Mouse (Mus musculus) gastrocnemius, postnatal 4 days (tissue): Measurements from ENCODE around the gene Eml6. TPM values are rescaled to one million over a fixed set of nuclear protein-coding genes. Genes with fewer than 3 reads are reported as not detected.
"Not testable (repeated sequence)": the region's sequence is repeated elsewhere in the genome, so short reads cannot be mapped to it uniquely, and the experiment has no call there.

Experiments used
- DNase-seq, 2 experiments: peaks; one replicate each; pipeline ENCODE4 v3.0.0; 2021 to 2022; ENCODE audit warnings: low spot score in 2 of 2, mixed read lengths in 2 of 2
- long read RNA-seq, 2 experiments: library from polyadenylated mRNA; stranded (forward); transcript quantifications; one replicate each; pipeline ENCODE4 v2.0.0; 2021
- total RNA-seq, 2 experiments: library from RNA; stranded (reverse); gene quantifications; 2 replicates each; pipeline ENCODE4 v1.2.3; 2021

Eml6 gene
- 1 to 10 TPM; 3.2 to 3.3 TPM for total RNA-seq
- long read RNA-seq, experiment 1, partial matches to known transcripts = 2 of 4 reads
- long read RNA-seq, experiment 1, other reads (novel, unspliced or antisense) = 2 of 4 reads
- long read RNA-seq, experiment 2, partial matches to known transcripts = 3 of 6 reads
- long read RNA-seq, experiment 2, other reads (novel, unspliced or antisense) = 3 of 6 reads

DNA sequence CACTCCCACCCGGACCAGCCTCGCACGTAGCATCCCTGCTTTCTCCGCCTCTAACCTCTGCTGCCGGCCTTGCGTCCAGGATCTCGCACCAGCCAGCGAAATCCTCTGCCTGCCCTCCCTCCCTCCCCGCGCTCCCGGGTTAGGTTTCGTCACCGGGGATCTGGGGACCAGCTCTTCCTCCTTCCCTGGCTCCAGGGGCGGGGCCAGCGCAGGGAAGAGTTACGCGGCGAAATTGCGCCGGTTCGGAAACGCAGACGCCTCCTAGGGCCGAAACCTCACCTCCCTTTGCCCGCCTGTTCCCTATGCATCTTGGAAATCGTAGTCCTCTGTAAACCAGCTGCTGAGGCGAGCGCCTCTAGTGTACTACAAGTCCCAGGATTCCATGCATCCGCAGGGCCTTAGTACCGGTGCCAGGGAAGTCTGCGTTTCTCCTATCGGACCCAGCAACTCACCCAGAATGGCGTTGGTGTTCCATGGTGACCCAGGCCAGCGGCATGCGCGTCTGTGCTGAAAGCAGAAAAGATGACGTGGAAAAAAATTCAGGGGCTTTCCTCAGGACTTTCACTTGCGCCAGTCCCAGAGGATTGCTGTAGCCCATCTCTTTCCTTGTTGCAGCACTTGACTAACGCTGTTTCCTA lies at the start of gene Eml6:
TSS of gene Eml6 (minus strand) at position 199 of the 638 bp plus-strand sequence.
- DNase-seq = peak; percentile 78 to 89

DNA sequence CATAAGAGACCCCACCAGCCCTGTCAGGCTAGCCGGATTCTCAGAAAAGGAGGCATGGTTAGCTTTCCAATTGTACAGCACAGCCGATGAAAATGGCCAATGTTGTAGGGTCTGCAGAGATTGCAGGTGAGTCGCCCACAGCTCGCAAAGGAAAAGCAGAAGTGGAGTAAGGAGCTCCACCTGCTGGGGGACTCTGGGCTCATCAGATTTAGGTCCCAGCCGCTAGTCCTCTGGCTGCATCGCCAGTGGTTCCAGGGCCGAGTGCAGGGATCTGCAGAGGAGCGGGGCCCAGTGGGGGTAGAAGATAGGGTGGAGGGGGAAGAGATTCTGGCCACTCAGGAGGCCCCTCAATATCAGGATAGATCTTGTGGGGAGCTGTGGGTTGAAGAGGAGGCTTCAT lies 31.5 kb upstream of the Eml6 start:
- DNase-seq = no peak

DNA sequence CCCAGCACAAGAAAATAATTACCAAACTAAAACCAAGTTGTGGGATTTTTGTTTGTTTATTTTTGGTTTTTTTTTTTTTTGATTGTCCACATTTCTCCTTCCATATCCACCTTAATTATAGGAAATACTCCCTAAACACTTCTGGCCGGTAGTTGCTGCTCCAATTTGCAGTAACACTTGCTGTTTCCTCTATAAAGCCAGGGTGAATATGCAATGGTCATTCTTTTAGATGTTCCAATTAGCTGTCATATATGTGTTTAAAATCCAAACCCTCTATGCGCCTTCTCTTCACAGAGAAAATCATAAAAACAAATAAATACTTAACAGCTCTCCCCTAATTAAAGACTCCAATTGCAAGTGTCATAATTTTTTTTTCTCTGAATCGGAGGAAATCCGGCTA lies 689 bp downstream of the Eml6 start:
- DNase-seq = no peak

DNA sequence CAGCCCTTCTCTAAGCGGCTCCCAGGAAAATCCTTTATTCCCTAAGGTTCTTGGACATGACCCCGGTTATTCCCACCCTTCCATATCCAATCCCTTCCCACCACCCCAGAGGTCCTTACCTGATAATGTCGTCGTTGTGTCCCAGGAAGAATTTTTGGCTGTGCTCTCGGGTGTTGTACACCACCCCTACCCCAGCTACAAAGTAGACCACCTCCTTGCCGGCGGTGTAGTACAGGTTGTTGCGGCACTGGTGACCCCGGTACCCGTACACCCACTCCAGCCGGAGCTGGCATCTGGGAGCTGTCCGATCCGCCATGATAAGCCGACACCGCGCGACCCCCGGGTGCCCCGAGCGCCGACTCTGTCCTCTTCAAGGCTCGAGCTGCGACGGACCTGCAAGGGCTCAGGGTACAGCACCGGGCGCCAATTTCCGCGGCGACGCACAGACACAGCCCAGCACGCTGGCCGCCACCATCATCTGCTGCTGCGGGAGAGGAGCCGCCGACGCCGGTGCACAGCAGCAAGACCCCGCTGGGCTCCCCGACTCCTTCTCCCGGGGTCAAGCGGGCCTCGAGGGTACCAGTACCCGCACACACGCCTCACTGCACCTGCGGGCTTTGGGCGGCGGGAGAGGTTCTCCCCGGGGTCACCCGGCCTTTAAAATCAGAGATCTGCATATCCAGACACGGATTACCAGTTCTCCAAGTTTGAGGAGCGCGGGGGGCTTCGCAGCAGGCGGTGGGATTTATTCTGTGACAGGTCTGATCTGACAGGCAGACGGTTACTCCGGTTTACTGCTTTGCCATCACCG lies 1.4 kb downstream of the Eml6 start:
- peak; percentile 21 to 29 for DNase-seq

DNA sequence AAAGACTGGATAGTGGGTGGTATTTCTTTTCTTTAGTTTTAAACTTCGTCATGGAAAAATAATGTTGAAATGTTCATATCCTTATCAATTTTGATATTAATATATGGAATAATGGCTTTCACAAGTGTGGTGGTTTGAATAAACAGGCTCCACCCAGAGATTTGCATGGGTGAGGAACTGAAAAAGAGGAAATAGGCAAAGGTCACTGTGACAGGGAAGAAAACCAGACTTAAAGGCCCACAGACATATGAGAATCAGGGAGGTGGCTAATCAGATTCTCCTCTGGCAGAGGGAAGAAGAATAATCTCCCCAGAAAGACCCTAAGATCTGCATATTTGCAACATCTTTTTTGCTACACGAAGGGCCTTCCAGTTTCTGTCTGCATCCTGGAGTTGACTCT lies 39.6 kb downstream of the Eml6 start:
- DNase-seq = no peak

DNA sequence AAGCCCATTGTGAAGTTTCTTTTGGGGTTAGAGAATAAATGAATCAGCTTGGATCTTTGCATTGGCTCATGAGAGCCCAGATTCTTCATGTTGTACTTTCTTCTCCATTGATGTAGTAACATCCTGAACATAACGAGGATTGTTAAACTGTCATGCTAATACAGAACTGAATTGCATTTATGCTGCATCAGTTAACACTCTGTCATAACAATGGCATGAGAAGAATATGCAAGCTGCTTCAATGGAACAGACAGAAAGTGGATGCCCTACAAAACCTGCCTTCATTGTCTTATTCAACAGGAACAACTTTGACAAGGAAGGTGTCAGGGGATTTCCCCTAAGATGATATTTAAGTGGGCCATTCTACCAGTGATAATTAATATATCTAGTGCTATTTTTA lies 57.0 kb downstream of the Eml6 start:
- DNase-seq = no peak

DNA sequence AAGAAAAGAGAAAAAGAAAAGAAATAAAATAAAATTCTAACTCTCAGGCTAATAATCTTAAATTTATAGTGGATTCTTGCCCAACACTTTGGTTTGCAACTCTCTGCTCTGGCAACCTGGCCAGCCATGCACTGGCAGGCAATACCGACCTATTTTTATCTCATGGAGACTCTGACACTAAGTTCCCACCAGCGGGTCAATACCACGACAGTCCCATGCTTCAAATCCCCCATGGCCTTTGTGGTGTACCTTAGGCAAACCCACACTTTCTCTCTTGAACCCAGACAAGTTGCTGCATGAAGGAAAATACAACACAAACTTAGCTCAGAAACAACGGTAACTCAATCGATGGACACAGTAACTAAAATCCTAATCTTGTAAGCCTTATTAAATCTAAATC lies 66.5 kb downstream of the Eml6 start:
- no peak for DNase-seq

DNA sequence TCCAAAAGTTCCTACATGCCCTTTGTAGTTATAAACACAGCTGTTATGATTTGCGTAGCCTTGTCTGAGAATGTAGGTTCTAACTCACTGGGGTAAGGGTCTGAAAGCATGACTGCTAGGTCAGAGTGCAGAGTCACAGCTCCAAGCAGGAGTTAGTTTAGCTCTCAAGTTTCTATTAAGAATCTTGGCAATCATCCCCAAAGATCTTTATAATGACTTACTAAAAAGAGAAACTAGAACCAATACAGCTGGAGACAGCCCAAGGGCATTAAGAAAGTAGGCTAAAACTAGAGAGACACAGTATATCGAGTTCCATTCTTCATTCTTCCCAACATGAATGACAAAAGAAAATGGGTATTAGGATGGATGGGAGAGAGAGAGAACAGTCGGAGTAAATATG lies 81.2 kb downstream of the Eml6 start:
- DNase-seq = no peak

DNA sequence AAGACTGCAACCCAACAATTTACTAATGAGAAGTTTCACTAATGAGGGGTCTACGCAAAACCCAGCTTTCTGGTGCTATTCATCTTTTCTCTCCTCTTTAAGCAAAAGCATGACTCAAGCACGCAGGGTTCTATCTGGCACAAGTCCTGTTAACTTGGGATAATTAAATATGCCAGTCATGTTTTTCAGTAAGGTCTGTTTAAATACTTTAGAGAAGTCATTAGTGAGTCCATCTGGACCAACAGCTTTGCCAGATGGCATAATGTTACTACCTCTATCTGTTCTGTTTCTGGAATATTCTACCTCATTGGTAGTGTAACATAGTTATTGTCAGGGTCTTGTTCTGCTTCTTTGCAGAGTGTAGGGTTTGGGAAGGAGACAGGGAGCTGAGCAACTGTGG lies 101.5 kb downstream of the Eml6 start:
- DNase-seq = no peak

DNA sequence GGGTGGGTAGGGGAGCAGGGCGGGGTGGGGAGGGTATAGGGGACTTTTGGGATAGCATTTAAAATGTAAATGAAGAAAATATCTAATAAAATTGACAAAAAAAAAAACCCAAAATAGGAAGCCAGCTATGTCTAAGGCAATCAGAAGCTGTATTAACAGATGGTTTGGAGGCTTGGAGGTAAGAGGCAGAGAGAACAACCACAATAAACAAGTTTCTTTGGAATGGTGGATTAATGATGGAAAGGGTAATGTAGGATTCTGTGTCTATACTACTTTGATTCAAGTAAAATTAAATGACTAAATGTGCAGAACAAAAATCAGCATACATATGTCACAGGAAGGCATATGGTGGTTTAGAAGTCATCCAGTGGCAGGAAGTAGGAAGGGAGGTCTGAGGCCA lies 102.0 kb downstream of the Eml6 start:
- no peak for DNase-seq

DNA sequence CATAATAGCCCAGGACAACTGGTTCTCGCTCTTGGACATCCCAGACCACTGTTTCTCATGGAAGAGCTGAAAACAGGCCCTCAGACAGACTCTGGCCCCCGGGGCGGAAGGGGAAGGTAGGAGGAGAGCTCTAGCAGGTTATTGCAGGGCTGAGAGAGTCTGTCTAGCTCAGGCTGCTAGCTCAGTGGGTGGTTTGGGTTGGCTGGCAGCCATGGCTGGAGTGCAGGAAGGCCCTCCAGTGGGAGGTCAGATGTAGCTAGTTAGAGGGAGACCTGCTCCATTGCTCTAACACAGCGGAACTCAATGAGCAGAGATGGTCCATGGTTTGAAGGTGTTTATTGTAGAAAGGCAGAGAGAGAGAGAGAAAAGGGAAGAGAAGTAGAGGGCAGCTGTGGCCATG lies 112.7 kb downstream of the Eml6 start:
- no peak for DNase-seq

DNA sequence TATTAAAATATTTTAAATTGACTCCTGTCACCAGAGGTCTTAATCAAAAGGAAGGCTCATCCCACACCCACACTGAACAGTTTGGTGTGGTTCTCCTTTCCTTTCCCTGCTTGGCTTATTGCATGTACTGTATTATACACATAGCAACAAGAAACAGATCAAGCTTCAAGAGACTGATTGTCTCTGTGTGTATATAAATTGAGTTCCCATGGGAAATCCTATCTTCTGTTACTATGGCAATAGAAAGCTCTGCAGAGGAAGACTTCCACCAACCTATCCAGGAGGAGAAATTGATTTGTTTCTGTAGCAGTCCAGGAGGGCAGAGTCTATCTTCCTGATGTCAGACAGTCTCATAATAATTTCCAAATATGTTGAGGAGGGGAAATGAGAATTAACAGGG lies 116.5 kb downstream of the Eml6 start:
- DNase-seq = no peak

DNA sequence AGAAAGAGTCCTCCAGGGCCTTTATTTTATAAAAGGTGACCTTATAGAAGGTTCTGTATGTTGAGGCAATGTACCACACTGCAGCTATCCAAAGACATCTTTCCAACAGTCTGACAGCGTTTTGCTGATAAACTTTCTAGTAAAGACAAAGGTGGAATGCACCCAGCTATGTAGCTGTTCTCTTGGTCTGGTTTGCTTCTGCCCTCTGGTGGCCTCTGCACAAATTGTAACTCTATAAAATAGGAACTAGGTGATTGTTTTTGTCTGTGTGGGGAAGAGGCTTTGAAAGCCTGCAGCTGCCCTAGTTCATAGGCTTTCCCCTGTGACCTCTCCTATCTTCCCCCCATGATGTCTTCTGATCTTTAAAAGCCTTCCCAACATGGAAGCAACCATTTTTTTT lies 140.7 kb downstream of the Eml6 start:
- peak in 1 of 2 experiments; percentile 57 for DNase-seq

DNA sequence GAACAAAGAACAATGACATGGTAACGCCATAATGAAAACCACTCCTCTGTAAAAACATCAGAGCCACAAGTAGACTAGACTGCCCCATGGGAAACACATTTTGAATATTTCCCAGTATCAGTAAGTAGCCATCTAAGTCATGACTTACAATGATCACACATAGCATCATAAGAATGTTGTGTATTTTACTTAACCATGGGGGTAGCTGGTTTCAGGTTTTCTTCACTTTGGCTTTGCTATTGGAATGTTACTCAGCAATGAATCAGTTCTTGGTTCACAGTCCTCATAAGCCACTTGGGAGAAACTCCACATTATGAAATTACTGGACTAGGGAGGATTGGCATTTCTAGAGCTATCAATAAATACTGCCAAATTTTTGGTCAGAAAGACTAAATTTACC lies 141.5 kb downstream of the Eml6 start:
- no peak for DNase-seq

DNA sequence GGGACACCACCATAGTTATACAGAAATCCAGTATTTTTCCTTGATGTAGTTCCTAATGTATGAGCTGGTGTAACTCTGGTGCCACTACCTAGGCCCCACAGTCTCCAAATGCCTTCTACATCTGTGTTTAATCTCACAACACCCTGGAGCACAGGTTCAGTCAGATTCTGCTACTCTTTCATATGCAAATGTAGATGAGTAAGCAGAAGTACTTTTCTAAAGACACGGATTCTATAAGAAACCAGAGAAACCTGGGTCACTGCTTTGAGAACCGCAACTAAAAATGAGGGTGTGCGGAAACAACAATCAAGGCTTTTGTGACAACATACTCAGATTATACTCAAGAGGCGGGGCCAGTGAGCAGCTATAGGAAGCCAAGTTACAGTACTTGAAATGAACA lies 142.8 kb downstream of the Eml6 start:
- no peak for DNase-seq

DNA sequence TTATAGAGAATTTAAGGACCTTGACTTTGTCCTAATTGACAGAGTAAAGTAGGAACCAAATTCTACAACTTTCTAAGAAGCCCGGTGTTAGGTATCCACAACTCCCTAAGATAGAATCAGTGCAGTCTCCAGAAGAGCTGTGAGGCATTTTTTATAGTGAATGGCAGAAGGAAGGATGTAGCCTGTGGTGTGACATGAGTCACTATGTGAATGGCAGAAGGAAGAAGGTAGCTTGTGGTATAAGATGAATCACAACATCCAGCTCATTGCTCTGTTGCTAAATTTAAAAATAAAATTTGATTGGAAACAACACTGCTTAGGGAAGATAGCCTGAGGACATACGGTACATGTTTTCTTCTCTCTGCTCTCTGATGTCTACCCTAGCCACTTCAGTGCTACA lies 146.2 kb downstream of the Eml6 start:
- no peak for DNase-seq

DNA sequence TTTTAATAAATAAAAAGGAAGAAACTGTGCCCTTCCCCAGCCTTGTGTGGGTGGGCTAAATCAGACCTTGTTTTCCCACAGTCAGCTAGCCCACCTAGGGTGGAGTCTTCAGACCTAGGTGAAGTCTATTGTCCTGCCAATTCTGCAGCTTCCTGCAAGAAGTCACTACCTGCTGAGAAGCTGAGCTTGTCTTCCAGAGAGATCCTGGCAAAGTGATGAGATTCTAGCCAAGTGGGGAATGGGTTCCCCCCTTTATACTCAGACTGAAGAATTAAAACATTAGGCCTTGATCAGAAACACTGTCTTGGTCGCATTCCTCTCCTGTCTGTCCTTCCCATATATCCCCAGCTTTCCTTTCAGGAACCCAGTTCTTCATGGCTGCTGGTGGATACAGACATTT lies 147.9 kb downstream of the Eml6 start:
- DNase-seq = no peak

DNA sequence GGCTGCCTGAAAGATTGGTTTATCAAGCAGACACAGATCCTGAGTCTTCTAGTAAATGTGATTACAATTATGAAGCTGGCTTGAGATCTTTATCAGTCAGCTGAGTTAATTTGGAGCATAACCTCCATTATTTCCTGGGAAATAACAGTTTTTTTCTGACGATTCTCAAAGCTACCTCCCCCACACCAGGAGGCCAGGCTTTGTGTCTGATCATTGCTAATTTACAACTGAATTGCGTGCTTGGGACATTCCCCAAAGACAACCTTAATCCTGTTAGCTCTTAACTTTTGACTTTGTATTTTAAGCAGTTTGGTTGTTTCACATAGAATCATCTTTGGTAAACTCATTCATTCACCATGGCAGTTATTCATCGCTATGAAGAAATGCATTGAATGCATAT lies 148.6 kb downstream of the Eml6 start:
- no peak for DNase-seq

DNA sequence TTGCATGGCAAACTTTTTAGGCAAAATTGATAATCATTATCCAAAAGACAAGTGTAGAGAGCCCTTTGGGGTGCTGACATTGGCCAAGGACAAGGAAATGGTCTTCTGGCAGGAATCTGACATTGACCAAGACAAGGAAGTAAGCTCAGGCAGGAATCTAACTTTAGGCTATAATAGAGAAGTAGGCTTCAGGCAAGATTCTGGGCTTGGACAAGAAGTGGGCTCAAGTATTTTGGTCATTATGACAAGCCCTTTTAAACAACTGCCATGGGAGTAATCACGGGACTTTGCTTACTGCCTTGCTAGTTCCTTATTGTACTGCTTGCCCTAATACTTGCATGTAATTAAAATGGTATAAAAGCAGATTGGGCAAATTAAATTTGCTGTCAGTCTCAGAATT lies 151.1 kb downstream of the Eml6 start:
- not testable (repeated sequence) for DNase-seq

DNA sequence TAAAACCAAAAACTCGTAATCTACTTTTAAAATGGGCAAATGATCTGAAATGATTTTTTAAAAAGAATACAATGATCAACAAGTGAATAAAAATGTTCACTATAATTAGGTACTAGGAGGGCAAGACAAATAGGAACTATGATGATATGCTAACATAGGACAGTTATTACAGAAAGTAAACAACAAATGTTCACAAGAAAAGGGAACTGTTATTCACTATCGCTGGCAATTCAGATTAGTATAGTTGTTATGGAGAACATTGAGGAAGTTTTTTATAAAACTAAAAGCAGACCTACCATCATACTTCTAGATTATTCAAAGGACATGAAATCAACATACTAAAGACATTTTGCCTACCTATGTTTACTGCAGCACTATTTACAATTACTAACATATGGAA lies 155.7 kb downstream of the Eml6 start:
- DNase-seq = no peak

DNA sequence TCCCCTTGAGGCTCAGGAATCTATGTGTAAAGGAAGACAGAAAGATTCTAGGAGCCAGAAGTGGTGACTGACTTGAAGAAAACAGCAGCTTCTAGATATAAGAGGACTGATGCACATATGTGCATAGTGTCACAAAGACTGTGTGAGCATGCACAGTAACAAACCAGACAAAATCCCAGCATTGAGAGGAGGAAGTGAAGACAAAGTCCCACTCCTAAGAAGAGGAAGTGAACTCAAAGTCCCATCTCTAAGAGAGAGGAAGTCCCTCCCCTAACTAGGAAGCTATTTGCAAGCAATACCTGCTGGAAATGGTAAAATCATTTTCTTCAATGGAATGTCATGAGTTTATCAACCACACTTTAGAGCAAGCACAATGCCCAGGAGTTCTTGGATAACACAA lies 161.6 kb downstream of the Eml6 start:
- no peak for DNase-seq

DNA sequence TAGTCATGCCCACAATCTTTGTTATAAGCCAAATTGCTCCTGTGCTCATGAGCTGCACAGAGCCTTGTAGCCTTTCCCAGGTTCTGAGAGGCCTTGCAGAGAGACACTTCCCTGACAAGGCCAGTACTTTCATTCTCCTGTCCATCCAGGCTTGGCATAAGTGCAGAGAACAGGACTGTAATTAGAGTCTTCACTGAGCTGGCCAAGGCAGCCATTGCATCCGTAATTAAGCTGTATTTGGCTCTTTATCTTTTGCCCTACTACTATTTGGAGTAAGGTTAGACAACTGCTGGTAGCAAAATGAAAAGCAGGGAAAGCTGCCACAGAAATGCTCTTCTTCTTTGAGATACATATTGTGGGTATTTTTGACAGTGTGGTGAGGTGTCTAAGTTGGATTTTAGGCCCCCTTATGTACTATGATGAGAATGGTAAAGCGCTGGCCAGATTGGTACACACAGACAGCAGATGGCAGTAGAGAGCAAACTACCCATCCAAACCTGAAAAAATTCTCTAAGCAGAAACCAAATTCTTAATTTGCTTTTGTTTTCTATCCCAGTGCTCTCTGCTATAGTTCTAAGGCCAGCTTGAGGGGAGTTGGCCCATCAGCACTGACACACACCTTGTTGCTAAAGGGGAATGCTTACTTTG lies 164.0 kb downstream of the Eml6 start:
- peak in 1 of 2 experiments; percentile 25 for DNase-seq
